Mouse (Mus musculus) liver, postnatal 0 days (tissue): ENCODE measurements around the gene Ccdc42. TPM values are rescaled to one million over a fixed set of nuclear protein-coding genes. Genes with fewer than 3 reads are reported as not detected.

Source experiments
- ATAC-seq: fragments of 200-750 bp; cut with Nextera tagmentation; 2 replicates; pipeline ENCODE4 v1.8.0; 2017; ENCODE audit warnings: mild to moderate bottlenecking, moderate library complexity
- DNase-seq: peaks from one replicate; pipeline ENCODE4 v3.0.0-alpha.2; 2016
- H3K27ac ChIP-seq: fragments of 300-500 bp; sonication (generic); 2 replicates; pipeline ENCODE4 v1.5.1; 2014; ENCODE audit warnings: antibody characterized with exemption, moderate library complexity, mild to moderate bottlenecking, low read depth
- H3K27me3 ChIP-seq: fragments of 300-500 bp; sonication (generic); 2 replicates; pipeline ENCODE4 v1.6.1; 2014; ENCODE audit warnings: low read length, control low read depth, mixed read lengths; ENCODE audit not compliant: insufficient read depth
- H3K36me3 ChIP-seq: fragments of 300-500 bp; sonication (generic); replicated peaks from 2 replicates; pipeline ENCODE4 v1.6.1; 2014; ENCODE audit warnings: mild to moderate bottlenecking, control low read depth, low read length, moderate library complexity, mixed read lengths; ENCODE audit not compliant: insufficient read depth
- H3K4me1 ChIP-seq: fragments of 300-500 bp; sonication (generic); 2 replicates; pipeline ENCODE4 v1.6.1; 2014; ENCODE audit warnings: antibody characterized with exemption, mild to moderate bottlenecking, control low read depth; ENCODE audit not compliant: insufficient read depth
- H3K4me2 ChIP-seq: fragments of 300-500 bp; sonication (generic); 2 replicates; pipeline ENCODE4 v1.6.1; 2014; ENCODE audit warnings: low read depth, mild to moderate bottlenecking, low read length, moderate library complexity, mixed read lengths
- H3K4me3 ChIP-seq: fragments of 300-500 bp; sonication (generic); 2 replicates; pipeline ENCODE4 v1.5.1; 2014; ENCODE audit warnings: low read depth, low read length
- H3K9ac ChIP-seq: fragments of 300-500 bp; sonication (generic); replicated peaks from 2 replicates; pipeline ENCODE4 v1.6.1; 2014; ENCODE audit warnings: mild to moderate bottlenecking, moderate library complexity
- H3K9me3 ChIP-seq: fragments of 300-500 bp; sonication (generic); 2 replicates; pipeline ENCODE4 v1.6.1; 2016; ENCODE audit warnings: mild to moderate bottlenecking, control low read depth, low read length, mixed read lengths
- CTCF ChIP-seq: sonication (generic); IDR thresholded peaks from 2 replicates; pipeline ENCODE4 v1.5.1; 2016; ENCODE audit warnings: antibody characterized with exemption, low read depth
- EP300 ChIP-seq: IDR thresholded peaks from 2 replicates; pipeline ENCODE4 v1.6.1; 2016; ENCODE audit warnings: antibody characterized with exemption, low read depth, mild to moderate bottlenecking
- WGBS: fragments of 180-500 bp; shearing (Covaris S2); extraction: QIAGEN DNeasy Blood & Tissue Kit; methylation state at CpG from one replicate; pipeline ENCODE4 v1.1.7; 2014; ENCODE audit not compliant: insufficient replicate concordance; 5-methylcytosine and 5-hydroxymethylcytosine counted together
- polyA plus RNA-seq: library from polyadenylated mRNA; unstranded; fragments of >200 nt; fragmentation: Nextera tagmentation; extraction: Ambion mirVana; gene quantifications from 2 replicates; pipeline ENCODE4 v1.2.1, GENCODE M21; 2015

Gene Ccdc42
- polyA plus RNA-seq, 1 experiment from 2014 or later, result not detected

DNA sequence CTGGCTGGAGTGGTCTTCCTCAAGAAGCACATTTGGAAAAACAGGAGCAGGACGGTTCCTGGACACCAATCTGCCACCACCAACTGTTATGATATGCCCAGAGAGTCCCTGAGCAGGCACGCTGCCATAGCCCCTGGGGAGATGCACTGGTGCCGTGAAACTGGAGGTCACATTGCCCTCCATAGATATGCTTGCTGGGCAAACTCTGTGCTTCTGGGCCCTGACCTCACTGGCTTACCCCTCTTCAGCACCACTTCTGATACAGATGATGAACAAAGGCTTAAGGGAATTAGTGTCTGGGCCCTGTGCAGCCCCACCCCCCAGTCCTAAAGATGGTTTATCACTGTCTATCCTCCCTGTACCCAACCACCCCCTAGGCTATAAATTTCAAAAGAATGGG is 6.4 kb downstream of the Ccdc42 start:
- WGBS, result 56% methylated on average over 3 of the region's 3 CpGs
- Histone ChIP-seq H3K27ac (no peak overlapping the region), H3K4me1 (no peaks in the 10 kb centered on the region), H3K9me3 (no peaks in the 10 kb centered on the region), H3K4me3 (no peak overlapping the region), H3K27me3 (no peaks in the 10 kb centered on the region), H3K4me2 (no peak overlapping the region), H3K36me3 (no peaks in the 10 kb centered on the region), H3K9ac (no peak overlapping the region)
- ATAC-seq, result no peak
- DNase-seq, result no peak
- TF ChIP-seq EP300 (no peak), CTCF (no peak)

GRCm38 (mm10) chr11:68597912-68598311 is 11.1 kb downstream of the Ccdc42 start:
- Histone ChIP-seq H3K4me2 (no peak overlapping the region), H3K27me3 (no peaks in the 10 kb centered on the region), H3K36me3 (no peaks in the 10 kb centered on the region), H3K27ac (no peak overlapping the region), H3K9ac (no peak overlapping the region), H3K9me3 (no peaks in the 10 kb centered on the region), H3K4me3 (no peak overlapping the region), H3K4me1 (peaks cover 21% of the 10 kb centered on the region; the same call in 1 of the 2 replicates)
- TF ChIP-seq EP300 (no peak), CTCF (no peak)
- DNase-seq (no peak), ATAC-seq (no peak; the same call in 1 of the 2 replicates)
- WGBS, result 61% methylated on average over 2 of the region's 2 CpGs

DNA sequence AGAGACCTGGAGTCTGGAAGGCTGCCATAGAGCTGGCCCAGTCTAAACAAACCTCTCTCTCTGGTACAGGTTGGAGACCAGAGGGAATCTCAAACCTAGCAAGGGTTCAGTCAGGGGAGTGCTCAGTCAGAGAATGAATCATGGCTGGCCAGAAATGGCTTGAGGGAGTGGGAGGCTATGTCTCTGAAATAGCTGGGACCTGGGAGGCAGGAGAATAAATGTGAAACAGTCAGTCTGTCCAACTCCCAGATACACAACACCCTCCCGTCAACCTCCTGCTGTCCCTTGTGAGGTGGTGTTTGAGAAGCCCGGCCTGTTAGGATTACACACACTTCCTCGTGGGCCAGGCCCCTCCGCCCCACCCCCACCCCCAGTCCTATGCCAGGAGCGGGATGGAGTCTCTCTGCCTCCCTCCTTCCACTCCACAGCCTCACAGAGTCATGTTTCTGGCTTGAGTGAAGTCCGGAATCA is 13.8 kb downstream of the Ccdc42 start:
- 54% methylated on average over 6 of the region's 6 CpGs for WGBS
- Histone ChIP-seq H3K9ac (no peak overlapping the region), H3K27ac (peak overlapping the region; percentile 29), H3K9me3 (no peaks in the 10 kb centered on the region), H3K4me1 (peaks cover 23% of the 10 kb centered on the region; the same call in 1 of the 2 replicates), H3K27me3 (no peaks in the 10 kb centered on the region), H3K4me3 (no peak overlapping the region), H3K4me2 (no peak overlapping the region), H3K36me3 (no peaks in the 10 kb centered on the region)
- TF ChIP-seq CTCF (no peak), EP300 (no peak)
- no peak for ATAC-seq
- no peak for DNase-seq

DNA sequence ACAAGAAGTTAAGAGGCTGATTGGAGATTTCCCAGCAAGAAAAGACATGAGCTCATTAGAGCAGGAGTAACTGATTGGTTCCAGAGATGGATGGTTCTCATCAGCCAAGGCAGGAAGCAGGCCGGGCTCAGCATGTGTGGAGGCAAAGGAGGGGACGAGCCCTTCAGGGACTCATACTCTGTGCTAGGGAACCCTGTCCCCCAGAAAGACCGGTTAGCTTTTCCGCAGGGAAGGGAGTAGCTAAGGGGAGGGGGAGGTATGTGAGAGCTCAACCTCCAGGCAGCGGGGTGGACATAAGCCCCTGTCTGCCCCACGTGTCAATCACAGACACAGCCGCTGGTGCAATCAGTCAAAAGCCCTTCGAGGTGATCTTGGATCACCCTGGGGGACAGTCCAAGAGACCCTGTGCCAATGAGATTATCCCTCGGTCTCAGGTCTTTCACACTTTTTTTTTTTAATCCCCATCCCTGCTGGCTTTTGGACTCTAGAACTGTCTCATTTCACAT is 14.7 kb downstream of the Ccdc42 start:
- H3K4me2 ChIP-seq, result no peak overlapping the region
- 40% methylated on average over 9 of the region's 9 CpGs for WGBS
- no peak overlapping the region for H3K4me3 ChIP-seq
- no peaks in the 10 kb centered on the region for H3K27me3 ChIP-seq
- no peak overlapping the region for H3K27ac ChIP-seq
- H3K9ac ChIP-seq, result no peak overlapping the region
- TF ChIP-seq EP300, result no peak
- no peak for TF ChIP-seq CTCF
- H3K4me1 ChIP-seq, result peaks cover 23% of the 10 kb centered on the region; the same call in 1 of the 2 replicates
- ATAC-seq, result no peak
- no peak for DNase-seq
- H3K9me3 ChIP-seq, result no peaks in the 10 kb centered on the region
- H3K36me3 ChIP-seq, result no peaks in the 10 kb centered on the region

DNA sequence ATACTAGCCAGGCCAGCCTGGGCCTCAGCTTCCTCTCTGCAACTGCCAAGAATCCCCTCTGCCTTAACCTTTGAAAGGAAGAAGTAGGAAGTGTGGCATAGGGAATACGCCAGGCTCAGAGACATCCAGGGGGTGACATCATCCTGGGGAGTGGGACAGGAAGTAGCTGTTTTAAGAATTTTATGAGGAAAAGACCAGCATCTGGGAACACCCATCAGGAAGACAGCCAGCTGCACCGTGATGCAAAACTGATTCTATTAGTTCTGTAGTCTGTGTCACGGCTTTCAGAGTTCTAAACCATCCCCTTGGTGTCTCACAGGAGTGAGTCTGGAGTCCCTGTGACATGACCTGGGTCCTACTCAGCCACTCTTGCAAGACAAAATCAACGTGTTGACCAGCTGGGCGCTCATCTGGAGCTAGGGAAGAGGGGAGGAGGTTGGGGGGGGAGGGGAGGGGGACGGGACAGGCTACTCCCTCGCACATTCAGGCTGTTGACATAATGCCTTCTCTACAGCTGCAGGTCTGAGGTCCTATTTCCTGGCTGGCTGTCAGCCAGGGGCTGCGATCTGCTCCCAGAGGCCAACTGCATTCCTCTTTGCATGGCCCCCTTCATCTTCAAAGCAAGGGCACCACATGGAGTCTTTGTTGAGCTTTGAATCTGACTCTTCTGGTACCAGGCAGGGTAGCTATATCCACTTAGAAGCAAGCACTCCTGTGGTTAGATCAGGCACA is 15.5 kb downstream of the Ccdc42 start:
- Histone ChIP-seq H3K4me1 (peaks cover 23% of the 10 kb centered on the region; the same call in 1 of the 2 replicates), H3K36me3 (no peaks in the 10 kb centered on the region), H3K4me3 (no peak overlapping the region), H3K27me3 (no peaks in the 10 kb centered on the region), H3K9ac (no peak overlapping the region), H3K9me3 (no peaks in the 10 kb centered on the region), H3K27ac (0 out of 2 replicates have a peak overlapping the region, but pooled peaks have one; percentile 16), H3K4me2 (no peak overlapping the region)
- WGBS, result 21% methylated on average over 8 of the region's 8 CpGs
- TF ChIP-seq CTCF (no peak), EP300 (no peak)
- peak; percentile 37 for DNase-seq
- no peak; the same call in 1 of the 2 replicates for ATAC-seq

GRCm38 (mm10) chr11:68607046-68607445 is 20.2 kb downstream of the Ccdc42 start:
- H3K4me1 ChIP-seq, result peaks cover 9% of the 10 kb centered on the region; the same call in 1 of the 2 replicates
- ATAC-seq (no peak), DNase-seq (no peak)
- H3K4me3 ChIP-seq, result no peak overlapping the region
- H3K9ac ChIP-seq, result no peak overlapping the region
- no peaks in the 10 kb centered on the region for H3K9me3 ChIP-seq
- H3K4me2 ChIP-seq, result no peak overlapping the region
- 81% methylated on average over 2 of the region's 2 CpGs for WGBS
- H3K27me3 ChIP-seq, result no peaks in the 10 kb centered on the region
- TF ChIP-seq CTCF, result no peak
- TF ChIP-seq EP300, result no peak
- H3K27ac ChIP-seq, result no peak overlapping the region
- no peaks in the 10 kb centered on the region for H3K36me3 ChIP-seq
